Mouse (Mus musculus): ENCODE results near the gene BC005561. TPM values are rescaled to one million over a fixed set of nuclear protein-coding genes. Genes with fewer than 3 reads are reported as not detected.

BC005561 gene
- total RNA-seq (2014; rRNA removed) (6.6 and 9.1 TPM in 2 replicates), polyA plus RNA-seq (2015; fragmentation: Nextera tagmentation; extraction: Ambion mirVana) (4.9 and 6.3 TPM in 2 replicates)

DNA sequence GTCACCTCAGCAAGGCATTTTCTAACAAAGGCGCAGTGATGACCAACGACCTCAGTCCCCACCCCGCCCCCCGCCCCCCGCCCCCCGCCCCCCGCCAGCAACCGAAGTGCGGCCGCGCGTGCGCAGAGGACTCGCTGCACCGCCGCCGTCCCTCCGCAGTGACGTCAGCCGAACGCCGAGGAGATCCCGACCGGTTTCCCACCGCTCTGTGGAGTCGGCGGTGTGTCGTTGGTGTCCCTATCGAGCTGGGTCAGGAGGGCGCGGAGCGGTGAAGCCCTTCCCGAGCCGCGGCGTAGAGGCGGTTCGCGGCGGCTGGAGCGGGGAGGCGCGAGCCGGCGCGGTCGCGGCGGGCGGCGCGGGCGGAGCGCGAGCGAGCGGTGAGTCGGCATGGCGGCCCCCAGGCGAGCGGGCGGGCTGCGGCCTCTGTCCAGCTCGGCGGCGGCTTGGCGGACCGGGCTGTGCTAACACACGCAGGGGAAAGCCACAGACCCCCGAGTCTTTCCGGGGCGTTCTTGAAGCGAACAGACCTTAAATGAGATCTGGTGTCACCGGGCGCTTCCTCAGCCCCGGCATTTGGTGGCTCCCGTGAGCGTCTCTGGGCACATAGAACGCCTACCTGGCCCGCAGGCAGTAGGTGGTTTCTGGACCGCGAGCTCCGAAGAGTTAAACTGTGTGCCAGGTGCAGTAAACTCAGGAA is at the start of gene BC005561:
TSS of gene BC005561 (plus strand) at position 158 of the 697 bp plus-strand sequence.
- Histone ChIP-seq H3K9ac (peak within 1 kb of the TSS; percentile 90), H3K27me3 (ENCODE audit: insufficient read depth, low read length) (no peaks in the 10 kb centered on the region), H3K27ac (ENCODE audit: low read depth, low read length) (peak within 1 kb of the TSS; percentile 89), H3K4me1 (ENCODE audit: insufficient read depth) (peaks cover 11% of the 10 kb centered on the region; the same call in 1 of the 2 replicates), H3K36me3 (ENCODE audit: insufficient read depth) (peaks cover 17% of the 10 kb centered on the region), H3K4me2 (ENCODE audit: low read depth) (peak within 1 kb of the TSS; percentile 74), H3K9me3 (ENCODE audit: low read length) (0 out of 2 replicates have a peak, but pooled peaks cover 2% of the 10 kb centered on the region), H3K4me3 (ENCODE audit: low read depth, low read length) (peak within 1 kb of the TSS; percentile 88)
- 2% methylated on average over 67 of the region's 83 CpGs for WGBS
- peak; percentile 95 for ATAC-seq
- no peak for TF ChIP-seq CTCF (IDR thresholded peaks at IDR 0.05; ENCODE audit: low read depth)
- DNase-seq: peak; percentile 92

DNA sequence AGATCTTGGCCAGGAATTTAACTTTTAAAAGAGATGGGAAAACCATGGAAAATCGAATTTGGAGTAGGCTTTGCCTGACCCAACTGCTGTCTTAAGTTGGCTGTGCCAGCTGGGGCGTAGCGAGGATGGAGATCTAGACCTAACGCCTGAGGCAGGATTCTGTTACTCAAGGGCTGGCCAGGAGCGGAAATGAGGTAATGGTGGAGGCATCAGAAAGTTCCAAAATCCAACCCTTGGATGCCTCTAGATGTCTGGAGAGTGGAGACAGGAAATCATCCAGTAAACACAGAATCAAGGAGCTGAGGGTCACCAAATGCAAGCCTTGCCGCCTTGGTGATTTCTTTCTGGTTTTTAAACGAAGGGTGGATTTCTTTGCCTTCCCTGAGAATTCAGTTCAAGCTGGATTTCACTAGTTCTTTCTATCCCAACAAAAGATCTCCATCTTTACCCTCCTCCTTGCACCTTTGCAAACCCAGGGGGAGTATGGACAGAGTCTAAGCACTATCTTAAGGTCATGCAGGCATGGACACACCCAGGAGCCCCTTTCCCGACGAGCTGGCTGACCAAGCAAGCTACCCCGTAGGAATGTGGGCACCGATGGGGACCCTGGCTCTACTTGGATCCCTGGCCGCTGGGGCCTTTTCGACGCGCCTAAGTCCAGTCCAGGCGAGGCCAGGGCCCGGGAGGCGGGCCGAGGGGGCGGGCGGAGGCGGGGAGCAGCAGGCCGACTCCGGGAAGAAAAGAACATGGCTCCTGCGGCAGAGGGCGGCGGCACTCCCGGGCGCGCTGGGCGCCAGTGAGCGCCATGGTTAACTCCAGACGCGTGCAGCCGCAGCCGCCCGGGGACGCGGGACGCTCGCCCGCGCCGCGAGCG is 49.1 kb upstream of the BC005561 start, which contains the start of gene Pkd2:
TSS of gene Pkd2 (plus strand) at position 619 of the 874 bp plus-strand sequence.
- H3K27me3 ChIP-seq (ENCODE audit: insufficient read depth, low read length): no peaks in the 10 kb centered on the region
- TF ChIP-seq CTCF (IDR thresholded peaks at IDR 0.05; ENCODE audit: low read depth): no peak
- 11% methylated on average over 46 of the region's 46 CpGs for WGBS

DNA sequence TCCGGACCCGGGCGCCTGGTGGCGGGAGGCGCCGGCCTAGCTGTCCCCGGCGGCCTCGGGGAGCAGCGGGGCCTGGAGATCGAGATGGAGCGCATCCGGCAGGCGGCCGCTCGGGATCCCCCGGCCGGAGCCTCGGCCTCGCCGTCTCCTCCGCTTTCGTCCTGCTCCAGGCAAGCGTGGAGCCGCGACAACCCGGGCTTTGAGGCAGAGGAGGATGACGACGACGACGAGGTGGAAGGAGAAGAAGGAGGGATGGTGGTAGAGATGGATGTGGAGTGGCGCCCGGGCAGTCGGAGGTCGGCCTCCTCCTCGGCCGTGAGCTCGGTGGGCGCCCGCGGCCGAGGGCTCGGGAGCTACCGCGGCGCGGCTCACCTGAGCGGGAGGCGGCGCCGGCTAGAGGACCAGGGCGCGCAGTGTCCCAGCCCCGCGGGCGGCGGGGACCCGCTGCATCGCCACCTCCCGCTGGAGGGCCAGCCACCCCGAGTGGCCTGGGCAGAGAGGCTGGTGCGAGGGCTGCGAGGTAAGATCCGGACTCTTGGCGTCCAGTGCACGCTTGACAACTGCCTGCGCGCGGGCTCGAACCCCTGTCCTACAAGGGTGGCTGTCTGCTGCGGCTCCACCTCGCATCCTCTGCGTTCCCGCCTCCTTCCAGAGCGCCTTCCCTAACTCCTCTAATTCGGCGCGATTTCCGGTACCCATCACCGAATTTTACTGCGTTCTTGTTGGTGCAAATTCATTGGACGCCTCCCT is 48.3 kb upstream of the BC005561 start:
- peak overlapping the region; percentile 97 for H3K27ac ChIP-seq (ENCODE audit: low read depth, low read length)
- TF ChIP-seq CTCF (IDR thresholded peaks at IDR 0.05; ENCODE audit: low read depth): 0 out of 2 replicates have a peak, but pooled peaks have one; percentile 8
- no peaks in the 10 kb centered on the region for H3K36me3 ChIP-seq (ENCODE audit: insufficient read depth)
- peak overlapping the region; percentile 90 for H3K4me2 ChIP-seq (ENCODE audit: low read depth)
- no peaks in the 10 kb centered on the region for H3K27me3 ChIP-seq (ENCODE audit: insufficient read depth, low read length)
- peak overlapping the region; percentile 78 for H3K4me3 ChIP-seq (ENCODE audit: low read depth, low read length)
- no peaks in the 10 kb centered on the region for H3K9me3 ChIP-seq (ENCODE audit: low read length)
- DNase-seq (peak; percentile 82), ATAC-seq (peak; percentile 78)
- peak overlapping the region; percentile 95 for H3K9ac ChIP-seq
- 2% methylated on average over 79 of the region's 82 CpGs for WGBS
- peaks cover 20% of the 10 kb centered on the region; the same call in 1 of the 2 replicates for H3K4me1 ChIP-seq (ENCODE audit: insufficient read depth)

More for the DNA sequence above, 49.1 kb upstream of the BC005561 start, which contains the start of gene Pkd2:
- ATAC-seq (peak; percentile 81), DNase-seq (peak; percentile 74)
- Histone ChIP-seq H3K9ac (peak within 1 kb of the TSS; percentile 95), H3K4me2 (ENCODE audit: low read depth) (peak within 1 kb of the TSS; percentile 90), H3K4me3 (ENCODE audit: low read depth, low read length) (peak within 1 kb of the TSS; percentile 78), H3K27ac (ENCODE audit: low read depth, low read length) (peak within 1 kb of the TSS; percentile 97), H3K9me3 (ENCODE audit: low read length) (no peaks in the 10 kb centered on the region), H3K4me1 (ENCODE audit: insufficient read depth) (peaks cover 20% of the 10 kb centered on the region; the same call in 1 of the 2 replicates), H3K36me3 (ENCODE audit: insufficient read depth) (no peaks in the 10 kb centered on the region)

DNA sequence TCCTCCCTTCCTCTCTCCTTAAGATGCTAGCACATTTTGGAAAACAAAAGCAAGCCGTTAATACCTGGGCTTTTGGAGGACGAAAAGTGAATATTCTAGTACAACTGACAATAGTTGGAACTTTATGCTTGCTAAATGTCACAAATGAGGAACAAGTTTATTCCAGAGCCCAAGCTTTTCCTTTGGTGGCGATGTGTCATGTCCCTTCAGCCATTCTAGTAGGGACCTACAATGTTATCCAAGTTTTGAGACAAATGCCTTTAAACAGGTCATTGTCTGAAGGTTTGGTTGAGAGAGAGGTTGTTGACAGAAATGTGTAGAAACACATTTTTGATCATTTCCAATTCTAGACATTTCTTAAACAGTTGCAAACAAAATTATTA is 47.7 kb upstream of the BC005561 start:
- peak overlapping the region; percentile 97 for H3K27ac ChIP-seq (ENCODE audit: low read depth, low read length)
- H3K9me3 ChIP-seq (ENCODE audit: low read length): no peaks in the 10 kb centered on the region
- WGBS: 21% methylated on average over 3 of the region's 3 CpGs
- H3K36me3 ChIP-seq (ENCODE audit: insufficient read depth): 0 out of 2 replicates have a peak, but pooled peaks cover 4% of the 10 kb centered on the region
- H3K4me3 ChIP-seq (ENCODE audit: low read depth, low read length): peak overlapping the region; percentile 78
- no peaks in the 10 kb centered on the region for H3K27me3 ChIP-seq (ENCODE audit: insufficient read depth, low read length)
- no peak for TF ChIP-seq CTCF (IDR thresholded peaks at IDR 0.05; ENCODE audit: low read depth)
- H3K9ac ChIP-seq: peak overlapping the region; percentile 95
- H3K4me2 ChIP-seq (ENCODE audit: low read depth): peak overlapping the region; percentile 90
- no peak for ATAC-seq
- peaks cover 20% of the 10 kb centered on the region; the same call in 1 of the 2 replicates for H3K4me1 ChIP-seq (ENCODE audit: insufficient read depth)
- DNase-seq: no peak

DNA sequence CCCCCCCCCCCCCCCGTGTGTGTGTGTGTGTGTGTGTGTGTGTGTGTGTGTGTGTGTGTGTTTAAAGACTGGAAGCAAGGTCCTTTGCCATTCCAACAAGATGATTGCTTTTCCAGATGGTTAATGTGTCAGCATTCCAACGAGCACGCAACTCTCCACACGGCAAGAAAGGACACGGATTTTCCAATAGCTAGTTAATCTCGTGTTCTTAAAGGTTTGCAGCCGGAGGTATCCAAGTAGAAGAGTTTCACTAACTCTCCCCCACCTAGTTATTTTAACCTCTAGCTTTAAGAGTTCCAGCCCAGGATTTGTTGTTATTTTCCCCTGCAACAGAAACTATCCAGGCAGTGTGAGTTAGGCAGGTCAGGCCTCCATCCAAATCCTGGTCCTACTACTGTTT is 47.3 kb upstream of the BC005561 start:
- ATAC-seq (no peak), DNase-seq (no peak)
- peaks cover 20% of the 10 kb centered on the region; the same call in 1 of the 2 replicates for H3K4me1 ChIP-seq (ENCODE audit: insufficient read depth)
- H3K4me2 ChIP-seq (ENCODE audit: low read depth): peak overlapping the region; percentile 90
- 0 out of 2 replicates have a peak, but pooled peaks cover 4% of the 10 kb centered on the region for H3K36me3 ChIP-seq (ENCODE audit: insufficient read depth)
- peak overlapping the region; percentile 78 for H3K4me3 ChIP-seq (ENCODE audit: low read depth, low read length)
- peak overlapping the region; percentile 35; the same call in 1 of the 2 replicates for H3K9ac ChIP-seq
- no peaks in the 10 kb centered on the region for H3K9me3 ChIP-seq (ENCODE audit: low read length)
- WGBS: 29% methylated on average over 6 of the region's 7 CpGs
- no peak overlapping the region for H3K27ac ChIP-seq (ENCODE audit: low read depth, low read length)
- no peaks in the 10 kb centered on the region for H3K27me3 ChIP-seq (ENCODE audit: insufficient read depth, low read length)
- no peak for TF ChIP-seq CTCF (IDR thresholded peaks at IDR 0.05; ENCODE audit: low read depth)

DNA sequence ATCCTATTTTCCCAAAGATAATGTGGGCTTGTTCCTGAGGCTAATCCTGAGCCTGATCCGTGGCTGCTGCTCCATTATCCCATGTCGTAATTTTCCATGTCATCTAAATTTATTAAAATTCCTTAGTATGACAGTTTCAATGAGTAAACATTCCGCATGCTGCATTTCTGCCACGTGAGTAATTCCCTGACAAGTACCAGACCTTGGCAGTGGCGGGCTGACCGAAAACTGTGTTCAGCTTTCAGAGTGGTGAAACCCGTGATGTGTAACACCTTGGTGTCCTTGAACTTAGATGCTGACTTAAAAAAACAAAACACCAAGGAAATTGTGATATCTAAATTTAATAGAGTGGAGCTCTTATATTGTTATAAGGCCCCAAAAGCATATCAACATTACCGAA is 42.9 kb upstream of the BC005561 start:
- WGBS: 88% methylated on average over 8 of the region's 8 CpGs

More for the DNA sequence above, 42.9 kb upstream of the BC005561 start:
- no peaks in the 10 kb centered on the region for H3K9me3 ChIP-seq (ENCODE audit: low read length)
- H3K27ac ChIP-seq (ENCODE audit: low read depth, low read length): no peak overlapping the region
- no peaks in the 10 kb centered on the region for H3K27me3 ChIP-seq (ENCODE audit: insufficient read depth, low read length)
- 0 out of 2 replicates have a peak, but pooled peaks cover 9% of the 10 kb centered on the region for H3K4me1 ChIP-seq (ENCODE audit: insufficient read depth)
- H3K36me3 ChIP-seq (ENCODE audit: insufficient read depth): peaks cover 17% of the 10 kb centered on the region
- DNase-seq: no peak
- no peak overlapping the region for H3K4me2 ChIP-seq (ENCODE audit: low read depth)
- ATAC-seq: no peak
- TF ChIP-seq CTCF (IDR thresholded peaks at IDR 0.05; ENCODE audit: low read depth): no peak
- no peak overlapping the region for H3K4me3 ChIP-seq (ENCODE audit: low read depth, low read length)
- no peak overlapping the region for H3K9ac ChIP-seq
